13 mouse cellular contexts compared by ENCODE assay signal in genomic region chr5:28174876-28175569, GRCm38 (mm10). TPM values are rescaled to one million over a fixed set of nuclear protein-coding genes. Genes with fewer than 3 reads are reported as not detected.
DNase-seq lines count a peak whose midpoint lies in the region; ATAC-seq and TF ChIP-seq lines count a peak whose summit lies in the region.
"Had no signal": no experiment of that assay in that cellular context is flagged by ENCODE, and none has a peak within 500 bp of the region (broad histone marks: within the 10 kb centered on the region; RNA-seq: fewer than 3 reads in every experiment).

No protein-coding gene starts in this region.

- no peaks in the 10 kb centered on the region for H3K36me3 ChIP-seq in kidney, embryonic 16.5 days (ENCODE audit: insufficient read depth, low read length)
- H3K36me3 ChIP-seq in hindbrain, embryonic 11.5 days (ENCODE audit: control insufficient read depth, insufficient read depth, low read length) = no peaks in the 10 kb centered on the region
- H3K36me3 ChIP-seq in midbrain, embryonic 14.5 days (ENCODE audit: control insufficient read depth, insufficient read depth, low read length) = peaks cover 20% of the 10 kb centered on the region
- no peaks in the 10 kb centered on the region for H3K36me3 ChIP-seq in liver, postnatal 0 days (replicated peaks; ENCODE audit: insufficient read depth, low read length)

- TF ChIP-seq EP300 in liver, postnatal 0 days (IDR thresholded peaks at IDR 0.05; ENCODE audit: low read depth) = no peak

- no peaks in the 10 kb centered on the region for H3K4me1 ChIP-seq in kidney, embryonic 16.5 days (ENCODE audit: insufficient read depth, low read length)
- H3K4me1 ChIP-seq in hindbrain, embryonic 11.5 days (replicated peaks; ENCODE audit: control insufficient read depth, insufficient read depth, low read length) = no peaks in the 10 kb centered on the region
- H3K4me1 ChIP-seq in midbrain, embryonic 14.5 days (ENCODE audit: control insufficient read depth, insufficient read depth, low read length) = peaks cover 41% of the 10 kb centered on the region
- no peaks in the 10 kb centered on the region for H3K4me1 ChIP-seq in liver, postnatal 0 days (ENCODE audit: insufficient read depth)

- no peak overlapping the region for H3K9ac ChIP-seq in kidney, embryonic 16.5 days (replicated peaks; ENCODE audit: low read length)
- H3K9ac ChIP-seq in hindbrain, embryonic 11.5 days (ENCODE audit: low read depth, low read length) = peak overlapping the region; percentile 29
- H3K9ac ChIP-seq in midbrain, embryonic 14.5 days (replicated peaks; ENCODE audit: low read length) = peak overlapping the region; percentile 64
- H3K9ac ChIP-seq in liver, postnatal 0 days (replicated peaks) = no peak overlapping the region

- DNase-seq in kidney, adult 18-20 months = no peak
- DNase-seq in cerebellum, adult 9-11 months = peak; percentile 66
- peak; percentile 69 for DNase-seq in hindbrain, embryonic 11.5 days (ENCODE audit: low spot score)
- peak; percentile 76 for DNase-seq in midbrain, embryonic 14.5 days
- no peak for DNase-seq in right cerebral cortex, adult 18-20 months
- no peak for DNase-seq in frontal cortex, postnatal 36 days (ENCODE audit: low spot score in 2 of 2)
- DNase-seq in liver, postnatal 0 days = no peak
- DNase-seq: heart, adult 18-20 months; kidney, adult 2 months; lung, postnatal 10 days had no signal

- H3K4me3 ChIP-seq in kidney, embryonic 16.5 days (ENCODE audit: low read length) = no peak overlapping the region
- H3K4me3 ChIP-seq in hindbrain, embryonic 11.5 days (ENCODE audit: low read depth, low read length) = peak overlapping the region; percentile 15; the same call in 1 of the 2 replicates
- peak overlapping the region; percentile 21 for H3K4me3 ChIP-seq in midbrain, embryonic 14.5 days (replicated peaks; ENCODE audit: low read depth, low read length)
- no peak overlapping the region for H3K4me3 ChIP-seq in liver, postnatal 0 days (ENCODE audit: low read depth, low read length)
- H3K4me3 ChIP-seq: erythroblast, embryonic 14.5 days had no signal

- no peak for TF ChIP-seq CTCF in liver, postnatal 0 days (IDR thresholded peaks at IDR 0.05; ENCODE audit: low read depth)

- ATAC-seq in kidney, embryonic 16.5 days (ENCODE audit: low FRiP score, low TSS enrichment) = peak; percentile 33; the same call in 1 of the 2 replicates
- ATAC-seq in hindbrain, embryonic 11.5 days (ENCODE audit: low FRiP score) = peak; percentile 45
- peak; percentile 24 for ATAC-seq in midbrain, embryonic 14.5 days (ENCODE audit: low FRiP score, low TSS enrichment)
- ATAC-seq in liver, postnatal 0 days = no peak

- 2% methylated on average over 24 of the region's 24 CpGs for WGBS in kidney, embryonic 16.5 days
- under 1% methylated on average over 24 of the region's 24 CpGs for WGBS in hindbrain, embryonic 11.5 days
- 3% methylated on average over 24 of the region's 24 CpGs for WGBS in midbrain, embryonic 14.5 days
- 4% methylated on average over 24 of the region's 24 CpGs for WGBS in liver, postnatal 0 days (ENCODE audit: insufficient replicate concordance)

- H3K27me3 ChIP-seq in kidney, embryonic 16.5 days (ENCODE audit: insufficient read depth, low read length) = peaks cover 95% of the 10 kb centered on the region
- peaks cover 88% of the 10 kb centered on the region for H3K27me3 ChIP-seq in hindbrain, embryonic 11.5 days (ENCODE audit: control insufficient read depth, insufficient read depth, low read length)
- H3K27me3 ChIP-seq in midbrain, embryonic 14.5 days (ENCODE audit: control insufficient read depth, insufficient read depth, low read length) = peaks cover 44% of the 10 kb centered on the region
- peaks cover 78% of the 10 kb centered on the region for H3K27me3 ChIP-seq in liver, postnatal 0 days (ENCODE audit: insufficient read depth, low read length)

- H3K27ac ChIP-seq in kidney, embryonic 16.5 days (ENCODE audit: low read length) = no peak overlapping the region
- H3K27ac ChIP-seq in hindbrain, embryonic 11.5 days (ENCODE audit: low read depth, low read length) = peak overlapping the region; percentile 70
- peak overlapping the region; percentile 93 for H3K27ac ChIP-seq in midbrain, embryonic 14.5 days (replicated peaks; ENCODE audit: low read depth, low read length)
- H3K27ac ChIP-seq in liver, postnatal 0 days (ENCODE audit: low read depth) = no peak overlapping the region

- no peak overlapping the region for H3K4me2 ChIP-seq in kidney, embryonic 16.5 days (replicated peaks; ENCODE audit: low read depth, low read length)
- peak overlapping the region; percentile 32 for H3K4me2 ChIP-seq in hindbrain, embryonic 11.5 days (replicated peaks; ENCODE audit: low read depth, low read length)
- peak overlapping the region; percentile 79 for H3K4me2 ChIP-seq in midbrain, embryonic 14.5 days (ENCODE audit: low read length)
- no peak overlapping the region for H3K4me2 ChIP-seq in liver, postnatal 0 days (ENCODE audit: low read depth, low read length)

- H3K9me3 ChIP-seq in kidney, embryonic 16.5 days (ENCODE audit: low read length) = no peaks in the 10 kb centered on the region
- H3K9me3 ChIP-seq in hindbrain, embryonic 11.5 days (ENCODE audit: control insufficient read depth, low read length) = no peaks in the 10 kb centered on the region
- no peaks in the 10 kb centered on the region for H3K9me3 ChIP-seq in midbrain, embryonic 14.5 days (ENCODE audit: control insufficient read depth, low read length)
- no peaks in the 10 kb centered on the region for H3K9me3 ChIP-seq in liver, postnatal 0 days (ENCODE audit: low read length)

RNA-seq across cellular contexts. Expression of gene En2, which starts 9.5 kb away (rescaled TPM):
- polyA plus RNA-seq in kidney, embryonic 16.5 days (2015; fragmentation: Nextera tagmentation; extraction: Ambion mirVana) = 0.07 and 0.13 TPM in 2 replicates
- polyA plus RNA-seq in hindbrain, embryonic 11.5 days (2014; fragmentation: Nextera tagmentation; extraction: Ambion mirVana) = 1.1 and 1.2 TPM in 2 replicates
- polyA plus RNA-seq in midbrain, embryonic 14.5 days (2014; fragmentation: Nextera tagmentation; extraction: Ambion mirVana) = 3.8 TPM in 2 replicates
- not detected in 2 replicates for polyA plus RNA-seq in liver, postnatal 0 days (2015; fragmentation: Nextera tagmentation; extraction: Ambion mirVana)
- polyA plus RNA-seq: erythroblast, embryonic 14.5 days; neural tube, embryonic 14.5 days had no signal

Comparison
In these comparisons a context has a peak if more than half of its experiments do, and no peak if none do; other contexts are left out.
1. H3K27ac ChIP-seq: peak in hindbrain, embryonic 11.5 days (single experiment) and midbrain, embryonic 14.5 days (single experiment); none in kidney, embryonic 16.5 days (single experiment) and liver, postnatal 0 days (single experiment).
2. H3K4me2 ChIP-seq: peak in hindbrain, embryonic 11.5 days (single experiment) and midbrain, embryonic 14.5 days (single experiment); none in kidney, embryonic 16.5 days (single experiment) and liver, postnatal 0 days (single experiment).
3. H3K4me3 ChIP-seq: peak in hindbrain, embryonic 11.5 days (single experiment) and midbrain, embryonic 14.5 days (single experiment); none in kidney, embryonic 16.5 days (single experiment) and liver, postnatal 0 days (single experiment).
4. H3K9ac ChIP-seq: peak in hindbrain, embryonic 11.5 days (single experiment) and midbrain, embryonic 14.5 days (single experiment); none in kidney, embryonic 16.5 days (single experiment) and liver, postnatal 0 days (single experiment).
5. DNase-seq: peak in cerebellum, adult 9-11 months (single experiment), hindbrain, embryonic 11.5 days (single experiment) and midbrain, embryonic 14.5 days (single experiment); none in kidney, adult 18-20 months (single experiment), right cerebral cortex, adult 18-20 months (single experiment), frontal cortex, postnatal 36 days (0 of 2) and liver, postnatal 0 days (single experiment).